Mouse (Mus musculus) c-Kit-positive CD71-positive TER-119-negative erythroid progenitor cells, embryonic 14.5 days (primary cell): Measurements from ENCODE around the gene Mettl15.

Experiments used
- DNase-seq: peaks from one replicate; pipeline ENCODE4 v3.0.0-alpha.2; 2013; ENCODE audit warnings: low read depth

Mettl15 gene

DNA sequence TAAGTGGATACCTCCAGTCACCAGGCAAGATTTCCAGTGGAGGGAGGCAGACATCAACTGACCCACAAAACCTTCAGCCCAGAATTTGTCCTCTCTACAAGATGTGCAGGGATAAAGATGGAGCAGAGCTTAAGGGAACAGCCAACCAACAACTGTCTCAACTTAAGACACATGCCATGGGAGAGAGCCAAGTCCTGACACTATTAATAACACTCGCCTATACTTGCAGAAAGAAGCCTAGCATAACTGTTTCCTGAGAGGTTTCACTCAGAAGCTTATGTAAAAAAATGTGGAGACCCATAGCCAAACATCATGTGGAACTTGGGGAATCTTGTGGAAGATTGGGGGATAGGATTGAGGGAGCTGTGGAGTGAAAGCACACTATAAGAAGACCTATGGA, 124.4 kb downstream of the Mettl15 start:
- no peak for DNase-seq

DNA sequence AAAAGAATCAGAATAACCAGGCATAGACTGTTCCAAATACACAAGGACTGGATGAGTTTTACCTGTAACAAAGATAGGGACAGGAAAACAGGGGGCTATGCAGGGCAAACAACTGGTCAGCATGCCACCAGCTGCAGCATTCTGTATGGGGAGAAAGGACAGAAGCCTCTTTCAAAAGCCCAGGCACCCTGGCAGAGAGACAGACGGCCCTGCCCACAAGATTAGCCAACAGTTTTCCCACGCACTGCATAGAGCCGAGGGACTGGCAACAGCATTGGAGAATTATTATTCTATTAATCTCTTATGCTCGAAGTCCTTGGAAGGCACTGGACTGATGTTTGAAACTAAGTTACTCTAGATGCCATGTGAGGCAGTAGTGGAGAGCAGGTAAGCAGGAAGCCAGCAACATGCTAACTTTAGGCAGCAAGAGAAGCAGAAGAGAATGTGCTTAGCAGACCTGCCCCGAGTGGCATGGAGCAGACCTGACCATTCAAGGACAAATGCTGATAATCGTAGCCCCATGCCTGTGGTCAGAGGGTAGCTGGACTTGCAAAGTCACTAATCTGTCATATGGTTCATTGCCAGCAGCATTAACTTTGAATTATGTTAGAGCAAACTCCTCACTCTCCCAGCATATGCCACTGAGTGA, 127.0 kb downstream of the Mettl15 start:
- DNase-seq = no peak

DNA sequence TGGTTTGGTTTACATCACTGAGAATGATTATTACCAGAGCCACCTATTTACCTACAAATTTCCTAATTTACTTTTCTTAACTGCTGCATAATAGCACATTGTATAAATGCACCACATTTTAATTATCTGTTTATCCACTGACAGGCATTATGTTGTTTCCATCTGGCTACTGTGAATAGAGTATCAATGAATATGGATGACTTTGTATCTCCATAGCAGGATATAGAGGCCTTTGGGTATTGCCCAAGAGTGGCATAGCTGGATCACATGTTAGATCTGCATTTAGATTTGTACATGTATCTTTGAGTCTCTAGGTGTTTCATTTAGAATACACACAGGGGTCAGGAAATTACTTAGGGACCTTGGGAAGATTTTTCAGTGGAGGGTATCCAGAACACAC, 133.3 kb downstream of the Mettl15 start:
- DNase-seq = no peak

DNA sequence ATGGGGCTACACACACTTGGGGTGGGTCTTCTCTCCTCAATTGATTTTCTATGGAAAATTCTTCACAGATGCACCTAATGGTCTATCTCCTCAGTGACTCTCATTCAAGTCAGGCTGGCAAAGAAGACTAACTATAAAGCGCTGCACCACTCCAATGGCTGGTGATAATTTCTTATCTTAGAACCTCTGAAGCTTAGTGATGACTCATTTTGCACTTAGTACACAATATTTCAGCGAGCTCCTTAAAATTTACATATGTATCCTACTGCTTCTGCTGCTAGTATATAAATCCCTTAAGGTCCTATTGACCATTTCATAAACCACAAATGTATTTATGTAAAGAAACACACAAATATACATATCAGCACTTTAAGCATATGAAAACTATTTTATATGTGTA, 136.1 kb downstream of the Mettl15 start:
- DNase-seq = no peak

DNA sequence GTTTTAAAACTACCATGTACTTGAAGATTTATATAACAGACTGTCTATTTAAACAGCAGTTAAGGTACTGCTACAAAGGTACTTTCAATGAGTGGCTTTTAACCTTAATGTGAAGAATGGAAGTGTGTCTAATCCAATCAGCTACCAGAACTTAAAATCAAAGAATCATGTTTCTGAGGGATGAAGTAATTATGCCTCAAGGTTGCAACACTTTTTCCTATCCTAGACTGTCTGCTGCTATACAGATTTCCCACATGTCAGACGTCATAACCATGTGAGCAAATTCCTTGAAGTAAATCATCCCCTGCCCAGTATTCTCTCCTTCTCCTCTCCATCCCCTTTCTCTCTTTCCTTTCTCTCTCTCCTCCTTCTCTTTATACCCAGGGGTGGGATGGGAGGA, 140.2 kb downstream of the Mettl15 start:
- no peak for DNase-seq

DNA sequence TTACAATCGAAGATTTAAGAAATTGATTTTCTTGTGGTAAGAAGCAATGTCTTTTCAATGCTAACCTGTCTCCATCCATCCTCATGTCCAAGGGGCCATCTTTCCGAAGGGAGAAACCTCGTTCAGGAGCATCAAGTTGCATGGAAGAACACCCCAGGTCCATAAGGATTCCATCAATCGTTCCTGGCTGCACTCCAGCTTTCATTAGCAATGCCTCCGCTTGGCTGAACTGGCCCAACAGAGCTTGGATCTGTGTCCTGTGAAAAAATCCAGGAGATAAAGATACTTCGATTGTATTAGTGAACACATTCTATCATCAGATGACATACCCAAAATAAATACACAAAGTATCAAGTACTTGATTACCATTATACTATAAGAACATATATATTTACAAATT, 143.3 kb downstream of the Mettl15 start:
- no peak for DNase-seq

DNA sequence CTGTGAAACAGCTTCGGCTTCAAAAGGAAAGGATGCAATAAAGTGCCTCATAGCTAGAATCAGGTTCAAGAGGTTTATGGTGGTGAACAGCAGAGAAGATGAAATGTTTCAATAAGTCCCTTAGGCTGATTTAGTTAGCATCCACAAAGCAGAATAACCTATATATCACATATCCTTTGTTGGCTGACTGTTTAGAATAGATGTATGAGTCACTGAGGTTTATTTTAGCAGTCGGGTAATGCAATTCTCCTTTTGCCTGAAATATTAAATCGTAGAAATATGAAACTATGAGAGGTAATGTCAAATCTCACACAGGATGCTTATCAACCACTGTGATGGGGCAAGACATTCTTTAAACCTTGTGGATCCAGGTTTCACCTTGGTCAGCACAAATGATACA, 149.8 kb downstream of the Mettl15 start:
- DNase-seq = no peak

DNA sequence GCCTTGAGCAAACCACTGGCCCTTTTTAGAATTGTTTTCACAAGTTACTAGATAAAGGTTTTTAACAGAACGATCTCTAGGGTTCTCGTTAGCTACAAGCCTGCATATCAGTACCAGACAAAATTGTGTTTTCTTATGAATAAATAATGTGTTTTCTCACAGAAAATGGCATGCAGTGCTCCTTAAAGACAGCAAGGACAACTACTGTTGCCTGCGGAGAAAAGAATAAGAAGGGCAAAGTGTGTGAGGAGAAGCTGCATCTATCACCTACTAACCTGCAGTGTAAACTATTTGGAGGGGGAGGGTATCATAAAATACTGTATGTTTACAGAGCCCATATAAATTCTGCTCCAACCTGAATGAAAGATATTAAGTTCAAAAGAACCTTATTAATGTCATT, 150.6 kb downstream of the Mettl15 start:
- DNase-seq = no peak

DNA sequence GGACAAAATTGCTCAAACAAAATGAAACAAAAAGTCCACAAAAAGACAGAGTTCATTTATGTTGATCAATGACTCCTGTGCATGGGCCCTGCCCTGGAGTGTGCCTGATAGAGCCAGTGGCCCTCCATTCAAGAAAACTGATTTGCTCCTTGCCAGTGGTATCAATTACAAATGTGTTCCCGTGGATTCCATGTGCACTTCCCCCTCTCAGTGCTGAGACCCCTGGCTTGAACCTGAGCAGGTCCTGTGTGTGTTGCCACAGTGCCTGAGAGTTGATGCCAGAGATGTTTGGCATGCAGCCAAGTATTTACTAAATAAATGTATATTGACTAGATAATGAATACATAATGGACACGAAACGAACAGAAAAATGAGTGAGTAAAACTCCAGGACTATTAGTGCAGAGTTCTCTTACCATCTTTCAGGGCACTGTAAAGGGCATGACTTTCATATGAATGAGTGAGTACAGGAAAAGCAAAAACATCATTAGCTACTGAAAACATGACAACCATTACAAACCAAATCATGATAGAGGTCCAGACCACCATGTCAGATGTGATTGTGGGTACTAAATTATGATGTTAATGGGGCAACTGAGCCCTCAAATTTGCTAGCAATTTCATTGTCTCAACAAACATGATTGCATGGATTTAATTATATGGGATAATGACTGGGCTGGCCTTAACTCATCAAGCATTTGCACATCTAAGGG, 174.6 kb downstream of the Mettl15 start:
- no peak for DNase-seq

DNA sequence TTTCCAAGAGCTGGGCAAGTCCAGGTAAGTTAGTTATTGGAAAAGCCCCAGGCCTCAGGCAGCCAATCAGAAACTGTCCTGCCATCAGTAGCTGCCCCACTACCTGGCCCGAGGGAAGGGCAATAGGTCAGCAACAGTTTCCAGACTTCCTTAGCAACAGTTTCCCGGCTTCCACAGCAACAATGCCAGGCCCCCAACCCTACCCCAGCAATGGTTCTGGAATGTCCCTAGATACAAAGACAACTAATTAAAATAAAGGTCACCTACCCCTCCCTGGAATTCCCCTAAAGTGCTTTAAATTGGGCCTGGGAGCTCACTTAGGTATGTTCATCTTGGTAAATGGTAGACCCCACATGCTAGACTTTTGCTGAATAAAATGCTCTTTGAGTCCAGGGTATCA, 230.9 kb downstream of the Mettl15 start:
- DNase-seq = no peak
